Mouse (Mus musculus): ENCODE data around the gene Adgra3. TPM values are rescaled to one million over a fixed set of nuclear protein-coding genes. Genes with fewer than 3 reads are reported as not detected.

The Adgra3 gene
- total RNA-seq (2021): 10 to 100 TPM; 47.1 to 54.2 TPM
- long read RNA-seq, experiment 1, full-length matches to known transcripts: 59 of 85 reads
- long read RNA-seq, experiment 1, partial matches to known transcripts: 6 of 85 reads
- long read RNA-seq, experiment 1, other reads (novel, unspliced or antisense): 20 of 85 reads
- long read RNA-seq, experiment 2, full-length matches to known transcripts: 84 of 107 reads
- long read RNA-seq, experiment 2, partial matches to known transcripts: 10 of 107 reads
- long read RNA-seq, experiment 2, other reads (novel, unspliced or antisense): 13 of 107 reads

DNA sequence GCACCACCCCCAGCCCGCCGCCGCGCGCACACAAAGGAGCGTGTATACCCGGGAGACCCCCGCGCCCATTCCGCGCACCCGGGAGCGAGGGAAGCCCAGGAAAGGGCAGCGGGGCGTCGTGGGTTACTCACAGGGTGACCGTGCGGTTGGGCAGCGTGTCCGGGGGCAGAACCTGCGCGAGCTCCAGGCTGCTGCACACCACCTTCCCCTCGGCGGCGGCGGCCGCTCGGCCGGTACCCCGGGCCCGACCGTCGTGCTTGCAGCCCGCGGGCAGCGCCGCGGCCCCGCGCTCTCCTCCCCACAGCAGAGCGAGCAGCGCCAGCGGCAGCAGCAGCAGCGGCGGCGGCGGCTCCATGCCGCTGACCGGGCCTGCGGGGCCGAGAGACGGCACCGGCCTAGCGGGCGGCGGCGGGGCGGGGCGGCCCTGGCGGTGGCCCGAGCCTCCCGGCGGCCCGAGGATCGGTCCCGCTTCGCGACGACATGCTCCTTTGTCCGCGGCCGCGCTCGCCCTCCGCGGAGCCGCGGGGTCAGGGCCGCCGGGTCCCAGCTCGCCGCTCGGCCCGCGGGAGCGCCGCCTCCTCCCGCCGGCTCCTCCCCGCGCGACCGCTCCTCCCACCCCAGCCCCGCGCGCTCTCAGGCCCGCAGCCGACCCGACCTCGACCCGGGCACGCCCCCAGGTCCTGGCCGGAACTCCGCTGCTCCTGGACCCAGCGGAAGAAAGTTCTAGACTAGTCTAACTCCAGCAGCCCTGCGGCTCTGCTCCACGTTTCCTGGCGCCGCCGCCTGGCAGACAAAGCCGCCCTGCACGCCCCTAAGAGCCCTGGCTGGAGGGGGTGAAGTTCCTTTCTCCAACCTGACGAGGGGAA lies at the start of gene Adgra3:
Adgra3 (minus strand) TSS at position 586 of the 866 bp plus-strand sequence.
- DNase-seq (ENCODE audit: low spot score in 2 of 2): peak; percentile 74 to 85

DNA sequence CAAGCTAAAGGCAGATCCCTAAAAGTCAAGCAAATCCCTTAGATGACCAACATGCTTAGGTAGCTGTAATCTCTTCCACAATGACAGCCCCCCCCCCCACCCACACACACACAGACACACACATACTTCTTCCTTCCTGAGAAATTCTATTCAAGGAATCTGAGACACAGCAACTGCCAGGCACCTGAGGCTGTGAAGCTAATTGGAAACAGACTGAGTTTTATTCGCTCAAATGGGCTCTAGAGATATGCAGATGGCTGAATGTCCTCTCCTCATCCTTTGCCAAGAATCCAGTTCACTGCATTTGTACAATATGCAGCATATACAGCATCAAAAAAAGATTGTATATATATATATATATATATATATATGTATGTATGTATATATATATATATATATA lies 24.6 kb upstream of the Adgra3 start:
- no peak for DNase-seq (ENCODE audit: low spot score in 2 of 2)

DNA sequence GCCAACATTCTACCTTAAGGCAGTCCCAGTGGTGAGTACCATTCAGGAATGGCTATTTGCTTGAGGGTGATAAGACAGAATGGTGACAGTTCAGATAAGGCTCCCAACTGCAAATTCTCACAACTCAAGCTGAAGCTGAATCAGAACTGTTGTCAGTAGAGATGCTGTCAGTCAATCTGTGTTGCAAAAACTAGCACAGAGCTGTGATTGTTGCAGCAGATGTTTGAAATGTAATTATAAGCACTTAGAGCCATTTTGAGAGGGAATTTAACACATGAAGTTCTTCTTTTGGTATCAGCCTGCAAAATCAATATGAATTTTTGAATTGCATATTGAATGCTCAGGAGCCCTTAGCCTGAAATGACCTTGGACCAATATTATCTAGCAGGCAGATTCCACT lies 15.4 kb upstream of the Adgra3 start:
- DNase-seq (ENCODE audit: low spot score in 2 of 2): no peak

DNA sequence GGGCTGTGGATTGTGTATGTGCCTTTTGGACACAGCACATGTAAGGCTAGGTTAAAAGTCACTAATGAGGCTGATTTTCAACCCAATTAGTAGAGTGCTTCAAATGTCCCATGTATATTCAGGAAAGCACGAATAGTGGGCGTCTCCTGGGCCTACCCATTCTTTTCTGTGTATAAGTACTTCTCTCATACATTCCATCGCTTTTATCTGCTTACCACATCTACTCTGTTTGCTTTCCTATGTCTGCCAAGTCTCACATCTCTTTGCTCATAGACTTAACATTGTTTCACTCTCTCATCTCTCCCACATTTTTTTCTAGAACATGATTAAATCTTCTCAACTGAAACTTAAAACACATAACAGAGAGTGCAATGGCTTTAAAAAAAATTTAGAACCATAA lies 5.4 kb upstream of the Adgra3 start:
- no peak for DNase-seq (ENCODE audit: low spot score in 2 of 2)

DNA sequence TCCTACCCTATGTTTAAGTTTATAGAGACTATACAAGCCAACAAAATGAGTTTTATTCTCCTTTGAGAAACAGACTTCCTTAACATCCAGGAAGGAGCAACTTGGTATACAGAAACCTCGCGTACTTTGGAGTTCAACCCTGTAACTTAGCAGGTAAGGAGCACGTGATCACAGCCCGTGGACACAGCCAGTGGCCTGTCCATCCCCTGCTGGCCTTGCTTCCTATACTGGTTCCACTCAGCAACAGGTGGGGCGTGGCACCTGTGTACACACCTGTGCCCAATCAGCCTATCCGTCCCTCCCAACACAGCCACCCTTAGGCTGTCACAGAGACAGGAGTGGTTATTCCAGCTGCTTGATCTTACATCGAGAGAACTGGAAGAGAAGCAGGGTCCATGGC lies 780 bp upstream of the Adgra3 start:
- DNase-seq (ENCODE audit: low spot score in 2 of 2): no peak

DNA sequence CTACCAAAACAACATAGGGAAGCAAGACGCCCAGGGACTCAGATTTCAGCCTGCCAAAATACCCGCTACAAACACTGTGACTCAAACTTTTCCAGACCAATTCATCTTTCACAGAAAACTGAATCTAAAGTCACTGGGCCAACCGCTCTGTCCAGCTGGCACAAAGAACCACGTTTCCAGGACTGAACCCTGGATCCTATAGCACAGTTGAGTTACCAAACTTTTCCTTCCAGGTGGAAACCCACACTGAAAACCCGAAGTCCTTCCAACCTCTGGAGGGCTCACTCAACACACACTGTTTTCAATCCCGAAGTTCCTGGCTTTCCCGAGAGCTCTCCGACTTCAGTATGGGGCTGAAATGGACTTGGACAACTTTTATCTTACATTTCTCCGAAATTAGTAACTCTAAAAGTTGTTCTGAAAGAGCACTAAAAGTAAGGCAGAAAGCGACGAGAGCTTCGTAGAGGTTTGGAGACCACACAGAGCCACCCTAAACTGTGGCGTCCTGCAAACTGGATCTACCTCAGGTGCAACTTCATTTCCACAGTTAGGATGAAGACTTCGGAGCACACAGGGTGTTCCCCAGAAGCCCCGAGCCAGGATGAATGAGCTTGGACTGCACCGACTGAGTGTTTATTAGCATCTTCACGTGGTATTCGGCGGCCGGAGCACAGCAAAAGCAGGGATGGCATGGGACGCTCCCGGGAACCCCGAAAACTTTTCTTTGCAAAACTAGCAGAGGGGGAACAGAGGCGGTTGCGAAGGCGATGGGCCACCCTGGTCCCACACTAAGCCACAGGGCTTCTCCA lies 990 bp downstream of the Adgra3 start:
- peak in 1 of 2 experiments; percentile 15 for DNase-seq (ENCODE audit: low spot score in 2 of 2)

DNA sequence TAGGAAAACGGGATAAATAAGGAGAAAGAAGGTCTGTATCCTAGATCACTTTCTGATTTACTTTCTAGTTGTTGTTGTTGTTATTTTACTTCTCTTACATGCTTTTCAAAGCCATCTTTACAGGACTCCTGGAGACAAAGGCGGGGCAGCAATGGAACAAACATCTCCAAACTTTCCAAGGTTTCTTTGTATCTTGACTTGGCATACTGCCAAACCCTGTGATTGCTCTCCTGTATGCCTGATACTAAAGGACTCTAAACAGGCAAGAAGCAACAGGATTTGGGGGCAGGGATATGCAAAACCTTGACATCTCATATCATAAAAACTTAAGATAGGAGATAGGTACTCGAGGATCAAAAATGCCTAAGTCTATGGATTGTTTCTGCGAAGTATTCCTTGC lies 6.3 kb downstream of the Adgra3 start:
- no peak for DNase-seq (ENCODE audit: low spot score in 2 of 2)

DNA sequence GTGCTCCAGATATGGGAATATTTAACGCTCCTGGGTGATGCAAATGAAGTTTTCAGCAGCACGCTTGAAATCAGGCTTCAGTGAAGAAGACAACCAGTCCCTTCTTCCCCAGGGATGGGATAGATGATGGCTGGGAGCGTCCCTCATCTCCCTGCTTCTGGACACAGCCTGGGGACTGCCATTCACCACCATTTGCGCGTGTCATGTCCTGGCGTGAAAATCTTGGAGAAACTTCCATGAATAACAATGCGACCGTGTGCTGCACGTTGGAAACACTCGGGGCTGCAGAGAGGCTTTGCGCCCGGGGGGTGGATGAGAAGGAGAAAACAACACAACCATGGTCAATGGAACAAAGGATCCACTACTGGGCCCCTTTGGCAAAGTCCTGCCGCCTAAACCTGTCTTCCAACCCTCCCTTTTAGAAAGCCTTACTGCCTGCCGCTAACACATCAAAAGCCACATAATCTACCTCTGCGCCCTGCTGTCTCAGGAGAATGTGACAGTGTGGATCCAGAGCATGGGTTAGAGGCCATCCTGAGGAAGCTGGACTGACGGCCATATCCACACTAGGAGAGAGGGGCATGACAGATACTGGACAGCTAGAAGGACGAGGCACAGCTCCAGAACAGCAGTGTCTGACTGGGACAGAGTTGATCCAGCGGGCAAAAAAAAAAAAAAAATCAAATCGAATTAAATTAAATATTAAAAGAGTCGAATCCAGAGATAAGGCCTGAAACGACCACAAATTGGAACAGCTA lies 8.0 kb downstream of the Adgra3 start:
- DNase-seq (ENCODE audit: low spot score in 2 of 2): no peak

DNA sequence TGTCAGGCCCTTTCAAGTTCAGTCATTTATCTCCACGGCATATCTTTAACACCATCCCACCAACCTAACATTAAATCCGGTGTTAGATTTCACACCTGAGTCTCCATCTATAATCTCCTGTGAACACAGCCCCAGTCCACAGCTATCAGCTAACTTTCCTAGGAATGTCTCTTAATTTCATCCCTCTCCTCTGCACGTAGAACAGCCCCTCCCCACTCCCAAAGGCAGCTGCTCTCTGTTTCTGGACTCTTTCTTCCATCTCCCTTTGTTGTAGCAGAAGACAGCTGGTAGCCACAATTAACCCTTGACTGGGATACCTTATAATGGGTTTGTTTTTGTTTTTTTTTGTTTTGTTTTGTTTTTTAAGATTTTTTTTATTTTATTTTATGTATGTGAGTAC lies 8.8 kb downstream of the Adgra3 start:
- no peak for DNase-seq (ENCODE audit: low spot score in 2 of 2)

DNA sequence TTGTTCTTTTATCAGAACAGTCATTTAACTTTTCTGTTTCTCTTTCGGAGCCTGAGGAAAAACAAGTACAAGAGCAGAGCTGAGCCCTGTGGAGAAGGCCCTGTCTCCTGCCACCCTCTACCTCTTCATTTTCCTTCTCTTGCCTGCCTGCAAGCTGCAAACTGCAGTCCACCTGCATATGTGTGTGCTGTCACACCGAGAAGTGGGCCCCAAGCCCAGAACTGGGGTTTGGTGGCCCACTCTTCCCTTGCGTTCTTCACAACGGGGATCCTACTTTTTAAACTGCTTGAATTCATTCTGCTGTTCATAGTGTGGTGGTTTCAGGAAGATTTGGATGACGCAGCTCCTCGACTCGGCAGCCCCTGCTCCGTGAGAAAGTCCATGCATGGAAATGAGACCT lies 9.3 kb downstream of the Adgra3 start:
- no peak for DNase-seq (ENCODE audit: low spot score in 2 of 2)

DNA sequence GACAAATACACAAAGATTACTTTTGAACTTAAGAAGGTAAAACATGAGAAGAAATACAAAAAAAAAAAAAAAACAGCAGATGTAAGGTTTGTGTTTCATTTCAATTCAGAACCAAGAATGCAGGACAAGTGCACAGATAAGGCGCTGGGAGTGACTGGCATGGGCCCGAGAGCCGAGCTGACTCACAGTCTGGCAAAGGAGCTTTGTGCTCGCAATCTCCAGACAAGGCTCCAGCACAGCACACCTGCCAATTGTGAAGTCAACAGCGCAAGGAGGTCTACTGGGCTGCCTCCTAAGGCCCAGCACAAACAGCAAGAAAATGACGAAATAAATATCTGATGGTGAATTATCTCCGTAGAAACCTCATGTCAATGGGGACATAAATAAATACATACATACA lies 9.8 kb downstream of the Adgra3 start:
- DNase-seq (ENCODE audit: low spot score in 2 of 2): no peak

DNA sequence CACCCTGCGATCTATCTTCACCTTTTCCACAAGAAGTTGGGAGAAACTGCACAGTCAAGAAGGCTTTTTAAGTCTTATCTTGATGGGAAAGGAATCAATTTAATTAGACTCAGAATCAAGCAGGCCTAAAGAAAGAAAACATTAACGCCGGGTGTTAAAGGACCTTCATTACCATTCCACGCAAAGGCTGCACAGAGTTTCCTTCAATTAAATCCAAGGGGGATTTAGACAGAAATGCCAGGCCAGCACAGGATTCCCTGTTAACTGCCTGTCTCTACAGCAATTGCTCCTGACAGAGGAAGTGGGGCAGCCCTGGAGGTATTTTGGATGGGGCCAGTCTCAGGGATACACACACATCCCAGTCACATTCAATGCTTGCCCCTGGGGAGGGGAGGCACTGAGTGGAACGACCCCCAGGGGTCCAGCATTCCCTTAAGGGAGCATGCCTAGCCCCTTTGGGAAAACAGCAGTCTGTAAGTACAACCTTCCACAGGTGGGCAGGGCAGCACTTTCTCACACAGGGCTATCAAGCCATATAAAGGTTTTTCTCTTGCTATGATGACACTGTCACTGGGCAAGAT lies 10.4 kb downstream of the Adgra3 start:
- DNase-seq (ENCODE audit: low spot score in 2 of 2): no peak

DNA sequence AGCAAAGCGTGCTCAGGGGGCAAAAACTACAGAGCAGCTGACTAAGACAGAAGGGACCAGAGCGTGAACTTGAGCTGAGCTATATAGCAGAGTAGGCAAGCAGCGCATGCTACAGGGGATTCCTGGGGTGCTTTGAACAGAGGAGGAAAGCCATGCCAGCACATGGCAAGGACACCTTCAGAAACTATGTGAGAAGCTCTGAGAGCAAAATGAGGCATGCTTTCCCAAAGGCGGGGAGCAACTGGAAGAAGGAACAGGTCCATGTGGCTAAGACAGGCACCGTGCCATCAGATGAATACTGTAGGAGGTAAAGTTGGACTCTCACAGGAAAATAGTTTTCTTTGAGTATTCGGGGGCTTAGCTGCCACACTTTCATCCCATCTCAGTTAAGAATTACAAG lies 13.6 kb downstream of the Adgra3 start:
- no peak for DNase-seq (ENCODE audit: low spot score in 2 of 2)

DNA sequence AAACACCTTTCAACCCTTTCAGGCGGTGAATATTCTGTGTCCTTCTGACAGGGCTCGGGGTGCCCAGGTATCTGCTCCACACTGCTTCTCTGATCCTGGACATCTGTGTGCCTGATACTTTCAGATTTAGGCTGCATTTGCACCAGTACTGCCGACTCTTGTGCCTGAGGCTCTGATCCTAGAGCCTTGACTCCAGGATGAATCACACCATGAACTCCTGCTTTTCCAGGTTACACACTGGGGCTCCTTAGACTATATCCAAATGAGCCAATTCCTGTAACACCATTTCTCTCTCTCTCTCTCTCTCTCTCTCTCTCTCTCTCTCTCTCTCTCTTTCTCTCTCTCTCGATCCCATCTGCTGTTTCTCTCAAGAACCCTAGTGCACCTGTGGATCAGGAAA lies 15.1 kb downstream of the Adgra3 start:
- no peak for DNase-seq (ENCODE audit: low spot score in 2 of 2)

DNA sequence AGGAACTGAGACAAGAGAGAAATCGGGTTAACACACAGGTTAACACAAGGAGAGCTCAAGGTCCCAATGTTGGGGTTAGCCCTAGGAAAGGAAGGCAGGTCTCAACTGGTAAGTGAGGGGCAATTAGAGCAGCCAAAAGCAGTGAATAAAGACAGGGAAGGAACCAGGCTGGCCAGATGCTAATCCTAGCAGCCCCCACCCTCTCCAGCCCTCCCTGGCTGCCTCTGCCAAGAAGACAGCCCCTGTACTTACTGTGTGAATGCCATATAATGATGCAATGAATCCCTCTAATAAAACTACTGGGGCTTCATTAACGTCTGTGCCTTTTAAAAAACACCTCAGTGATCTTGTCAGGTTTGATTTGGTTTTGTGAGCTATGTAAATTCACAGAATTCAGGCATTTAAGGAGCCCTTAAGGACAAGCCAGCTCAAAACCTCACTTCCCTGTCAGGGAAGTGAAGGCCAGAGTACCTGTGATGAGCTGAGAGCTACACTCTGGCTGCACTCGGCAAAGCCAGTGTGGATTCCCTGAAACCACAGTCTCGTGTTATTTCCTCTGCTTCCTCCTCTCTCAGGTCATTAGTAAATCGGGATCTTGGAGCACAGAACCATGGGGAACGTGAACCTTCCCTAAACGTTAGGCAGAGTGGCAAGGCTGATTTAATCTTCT lies 16.4 kb downstream of the Adgra3 start:
- no peak for DNase-seq (ENCODE audit: low spot score in 2 of 2)

DNA sequence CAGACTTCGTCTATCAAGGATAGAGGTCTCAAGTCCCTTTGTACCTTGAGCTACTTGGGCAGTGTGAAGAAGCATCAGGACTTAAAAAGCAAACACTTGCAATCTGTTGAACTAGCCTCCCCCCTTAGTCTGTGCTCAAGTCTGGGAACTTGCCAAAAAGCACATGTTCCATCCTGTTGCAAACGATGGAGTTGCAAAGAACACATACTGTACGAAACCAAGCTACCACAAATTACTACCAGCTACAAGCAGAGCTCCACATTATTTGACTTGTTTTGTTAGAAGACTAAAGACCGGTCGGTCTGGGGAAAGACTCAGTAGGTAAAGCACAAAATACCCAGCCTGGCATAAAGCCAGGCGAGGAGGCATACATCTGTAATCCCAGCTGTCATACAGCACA lies 19.3 kb downstream of the Adgra3 start:
- no peak for DNase-seq (ENCODE audit: low spot score in 2 of 2)

DNA sequence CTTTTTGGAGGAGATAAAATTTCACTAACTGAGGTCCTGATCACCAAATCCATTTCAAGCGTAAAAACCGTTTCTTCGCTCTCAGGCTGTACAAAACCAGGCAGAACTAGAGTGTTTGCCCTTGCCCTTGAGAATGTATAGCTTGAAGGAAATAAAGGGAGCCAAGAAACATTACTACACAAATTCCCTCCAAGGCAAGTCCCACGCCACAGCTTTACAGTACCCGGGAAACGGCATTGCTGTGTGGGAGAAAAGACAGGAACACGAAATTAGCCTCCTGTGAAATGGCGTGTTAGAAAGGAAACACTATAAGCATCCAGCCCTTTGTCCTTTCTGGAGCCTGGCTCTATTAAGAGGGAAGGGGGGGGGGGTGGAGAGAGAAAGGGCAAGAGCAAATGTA lies 21.1 kb downstream of the Adgra3 start:
- DNase-seq (ENCODE audit: low spot score in 2 of 2): no peak

DNA sequence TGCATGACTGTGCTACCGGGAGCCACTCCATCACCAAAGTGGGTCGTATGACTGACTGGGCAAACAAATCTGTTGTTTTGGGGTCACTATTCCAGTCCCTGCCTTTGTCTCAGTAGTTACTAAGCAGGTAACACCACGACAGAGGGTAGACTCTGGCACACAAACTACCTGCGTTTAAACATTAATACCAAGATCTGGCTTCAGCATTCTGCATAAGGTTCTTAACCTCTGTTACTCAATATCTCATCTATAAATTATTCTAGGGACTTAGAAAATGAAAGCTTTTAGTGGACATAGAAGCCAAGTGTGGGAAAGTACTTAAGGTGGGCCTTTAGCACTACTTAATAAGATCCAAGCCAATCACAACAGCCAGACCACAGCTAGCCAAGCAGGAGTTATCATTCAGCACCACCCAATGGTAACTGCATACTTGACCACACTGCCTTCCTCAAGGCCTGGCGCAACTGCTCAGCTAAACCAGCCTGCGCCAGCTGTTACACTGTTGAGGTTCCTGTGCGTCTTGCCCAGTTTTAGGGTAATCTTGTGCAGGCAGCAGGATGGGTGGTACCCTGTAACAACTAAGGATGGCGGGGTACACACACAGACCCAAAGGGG lies 23.8 kb downstream of the Adgra3 start:
- no peak for DNase-seq (ENCODE audit: low spot score in 2 of 2)

DNA sequence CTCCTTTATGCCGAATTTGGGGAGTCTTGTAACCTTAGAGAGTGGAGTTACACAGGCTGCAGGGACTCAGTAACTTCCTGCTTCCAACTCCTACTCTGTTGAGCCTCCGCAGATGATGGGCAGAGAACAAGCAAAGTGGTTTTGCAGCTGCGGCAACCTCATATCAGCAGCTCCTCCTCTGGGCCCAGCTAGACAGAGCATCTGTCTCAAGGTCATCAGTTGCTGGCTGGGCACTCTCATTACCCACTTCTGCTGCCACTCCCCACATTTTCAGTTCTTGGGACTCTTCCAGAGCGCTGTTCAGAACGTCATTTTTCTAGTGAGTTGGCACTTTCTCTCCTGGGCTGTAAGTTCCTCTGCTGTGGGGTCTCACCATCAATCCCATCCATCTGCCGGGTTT lies 24.6 kb downstream of the Adgra3 start:
- DNase-seq (ENCODE audit: low spot score in 2 of 2): peak in 1 of 2 experiments; percentile 21

DNA sequence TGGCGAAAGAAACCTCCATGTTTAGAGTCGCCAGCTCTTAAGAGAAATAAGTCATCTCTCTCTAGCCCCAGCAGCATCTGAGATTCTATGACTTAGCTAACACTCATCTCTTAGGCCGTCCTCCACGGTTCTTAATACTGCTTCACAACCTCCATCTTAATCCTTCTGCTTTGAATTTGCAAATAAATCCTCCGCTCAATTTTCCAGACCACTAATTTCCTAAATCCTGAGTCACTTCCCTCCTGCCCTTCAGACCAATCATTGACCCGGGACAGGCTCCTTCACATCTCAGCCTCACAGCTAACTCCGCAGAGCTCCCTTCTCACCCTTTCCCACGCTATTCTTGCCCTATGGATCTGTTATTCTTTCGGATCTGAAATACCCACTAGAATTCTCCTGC lies 25.1 kb downstream of the Adgra3 start:
- no peak for DNase-seq (ENCODE audit: low spot score in 2 of 2)
